ENCODE assay signal across 8 mouse cellular contexts in the genomic region with DNA sequence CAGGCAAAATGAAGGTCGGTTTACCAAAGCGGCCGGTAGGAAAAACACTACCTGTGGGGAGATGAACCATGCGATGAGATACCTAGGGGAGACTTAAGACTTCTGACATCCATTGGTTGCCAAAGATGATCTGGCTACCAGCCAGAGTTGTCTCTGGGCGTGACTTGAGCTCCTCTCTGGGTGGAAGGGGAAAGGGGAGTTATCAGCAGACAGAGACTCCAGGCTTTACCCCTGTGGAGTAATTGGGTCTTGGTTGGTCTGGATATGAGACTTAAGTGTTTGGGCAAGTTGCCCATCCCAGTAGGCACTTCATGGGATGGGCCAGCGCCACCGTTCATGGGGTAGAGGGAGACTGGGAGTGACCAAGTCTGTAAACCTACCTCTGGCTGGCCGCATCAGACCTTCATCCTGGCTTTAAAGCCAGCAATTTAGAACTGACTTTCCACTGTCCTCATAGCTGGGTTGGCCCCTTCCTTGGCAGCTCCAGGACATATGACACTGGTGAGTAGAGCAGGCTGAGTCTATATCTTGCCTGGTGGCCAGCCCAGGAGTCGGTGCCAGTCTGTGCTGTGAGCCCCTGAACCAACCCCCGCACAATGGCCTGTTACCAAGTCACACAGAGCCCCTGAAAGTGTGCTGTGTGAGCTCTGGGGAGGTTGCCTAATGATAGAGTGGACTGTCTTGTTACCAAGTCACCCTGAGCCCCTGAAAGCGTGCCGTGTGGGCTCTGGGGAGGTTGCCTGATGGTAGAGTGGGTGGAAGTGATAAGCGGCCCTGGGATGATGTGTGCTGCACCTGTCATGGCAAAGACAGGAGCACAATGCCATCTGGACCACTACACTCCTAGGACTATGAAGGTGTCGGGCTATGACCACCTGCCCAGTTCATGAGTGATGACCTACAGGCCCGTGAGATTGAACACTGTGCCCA. TPM values are rescaled to one million over a fixed set of nuclear protein-coding genes. Genes with fewer than 3 reads are reported as not detected.
DNase-seq lines count a peak whose midpoint lies in the region; ATAC-seq and TF ChIP-seq lines count a peak whose summit lies in the region.
"Had no signal": no experiment of that assay in that cellular context is flagged by ENCODE, and none has a peak within 500 bp of the region (broad histone marks: within the 10 kb centered on the region; RNA-seq: fewer than 3 reads in every experiment).

No protein-coding gene starts in this region.

- no peak overlapping the region for H3K4me2 ChIP-seq in intestine, embryonic 15.5 days (replicated peaks)
- H3K4me2 ChIP-seq: midbrain, embryonic 12.5 days had no signal

- ATAC-seq in intestine, embryonic 15.5 days: peak; percentile 31; the same call in 1 of the 2 replicates

- H3K9me3 ChIP-seq in intestine, embryonic 15.5 days: no peaks in the 10 kb centered on the region

- H3K4me1 ChIP-seq in intestine, embryonic 15.5 days (replicated peaks): peaks cover 6% of the 10 kb centered on the region; the same call in 1 of the 2 replicates
- H3K4me1 ChIP-seq in spleen, adult 2 months (ENCODE audit: control insufficient read depth, insufficient read depth, insufficient read length): no peaks in the 10 kb centered on the region

- WGBS in intestine, embryonic 15.5 days: 88% methylated on average over 15 of the region's 15 CpGs
- WGBS in spleen, adult 2 months: 85% methylated on average over 15 of the region's 15 CpGs

- DNase-seq in left cerebral cortex, postnatal 4 days: peak; percentile 42
- no peak for DNase-seq in left cerebral cortex, adult 18-20 months (ENCODE audit: low spot score in 2 of 2)
- DNase-seq in cerebellum, postnatal 14 days: peak; percentile 69 to 71
- no peak for DNase-seq in spleen, adult 2 months (ENCODE audit: low read depth in 1 of 2, low spot score in 2 of 2)
- DNase-seq in layer of hippocampus, adult 8-10 months (ENCODE audit: low spot score in 2 of 2): no peak
- DNase-seq in layer of hippocampus, adult 9-11 months: no peak

- intact Hi-C loops in left cerebral cortex, postnatal 4 days (cut with DNase I): no loop called here

- H3K9ac ChIP-seq in intestine, embryonic 15.5 days: no peak overlapping the region
- H3K9ac ChIP-seq: midbrain, embryonic 12.5 days had no signal

- no peaks in the 10 kb centered on the region for H3K36me3 ChIP-seq in intestine, embryonic 15.5 days
- no peaks in the 10 kb centered on the region for H3K36me3 ChIP-seq in spleen, adult 2 months (ENCODE audit: control insufficient read depth, insufficient read depth, low read length)
- H3K36me3 ChIP-seq: midbrain, embryonic 12.5 days had no signal

- TF ChIP-seq POLR2A in spleen, adult 2 months (IDR thresholded peaks at IDR 0.05; ENCODE audit: low read depth, low read length): no peak

- no peak overlapping the region for H3K4me3 ChIP-seq in intestine, embryonic 15.5 days (replicated peaks)
- no peak overlapping the region for H3K4me3 ChIP-seq in spleen, adult 2 months (ENCODE audit: extremely low read depth, insufficient read depth, insufficient read length)
- H3K4me3 ChIP-seq: midbrain, embryonic 12.5 days had no signal

- H3K27me3 ChIP-seq in intestine, embryonic 15.5 days (replicated peaks): no peaks in the 10 kb centered on the region
- H3K27me3 ChIP-seq in spleen, adult 2 months (ENCODE audit: control insufficient read depth, insufficient read depth, low read length): no peaks in the 10 kb centered on the region
- H3K27me3 ChIP-seq: midbrain, embryonic 12.5 days had no signal

- no peak overlapping the region for H3K27ac ChIP-seq in intestine, embryonic 15.5 days
- H3K27ac ChIP-seq in spleen, adult 2 months (ENCODE audit: insufficient read depth, low read length): peak overlapping the region; percentile 34; the same call in 1 of the 2 replicates
- H3K27ac ChIP-seq: midbrain, embryonic 12.5 days had no signal

- no peak for TF ChIP-seq CTCF in spleen, adult 2 months (IDR thresholded peaks at IDR 0.05; ENCODE audit: extremely low read depth, insufficient read depth, insufficient read length, insufficient replicate concordance)

RNA-seq across cellular contexts. Expression of gene Mxi1, which starts 52.4 kb away (rescaled TPM):
- 10 to 100 TPM; 32.5 to 34.7 TPM for total RNA-seq in left cerebral cortex, postnatal 4 days (2021)
- 10 to 100 TPM; 76.1 to 89.7 TPM for total RNA-seq in left cerebral cortex, adult 18-20 months (2021)
- 34.0 and 34.5 TPM in 2 replicates for polyA plus RNA-seq in intestine, embryonic 15.5 days (2015; fragmentation: Nextera tagmentation; extraction: Ambion mirVana)
- 10.9 and 12.7 TPM in 2 replicates for polyA plus RNA-seq in spleen, adult 2 months (2012; rRNA removed)
- total RNA-seq in layer of hippocampus, adult 8-10 months (2022): 10 to 100 TPM; 57.8 to 73.4 (median 65.8) TPM

Comparison
In these comparisons a context has a peak if more than half of its experiments do, and no peak if none do; other contexts are left out.
1. DNase-seq: peak in left cerebral cortex, postnatal 4 days (single experiment) and cerebellum, postnatal 14 days (2 of 2); none in left cerebral cortex, adult 18-20 months (0 of 2), spleen, adult 2 months (0 of 2), layer of hippocampus, adult 8-10 months (0 of 2) and layer of hippocampus, adult 9-11 months (single experiment).